Mouse (Mus musculus) C2C12 (cell line): ENCODE data around the gene Hsph1.

Experiments used
- CTCF ChIP-seq: IDR thresholded peaks from one replicate; pipeline ENCODE4 v1.5.1; 2011; ENCODE audit not compliant: control insufficient read depth, insufficient read depth, insufficient read length
- MYOD1 ChIP-seq: IDR thresholded peaks from one replicate; pipeline ENCODE4 v1.6.1; 2011; ENCODE audit warnings: low read depth; ENCODE audit not compliant: control insufficient read depth, insufficient read length

DNA sequence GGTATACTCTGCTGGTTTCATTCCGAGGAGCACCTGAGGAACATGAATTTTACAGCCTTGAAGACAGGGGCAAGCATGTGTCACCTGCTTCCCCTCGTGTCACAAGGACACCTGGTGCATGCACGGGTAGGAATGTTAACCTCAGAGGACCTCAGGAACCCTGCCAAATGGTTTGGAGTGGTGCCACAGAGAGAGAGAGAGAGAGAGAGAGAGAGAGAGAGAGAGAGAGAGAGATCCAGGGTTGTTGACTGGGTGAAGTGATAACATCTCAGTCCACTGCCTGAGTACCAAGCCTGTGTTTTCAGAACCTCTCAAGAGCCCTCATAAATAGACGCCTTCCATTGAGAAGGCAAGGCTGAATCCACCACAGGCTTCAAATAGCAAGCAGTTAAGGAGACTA, 12.0 kb upstream of the Hsph1 start:
- TF ChIP-seq CTCF (no peak), MYOD1 (no peak)
